Mouse (Mus musculus): ENCODE data around the gene Rrp1.
A peak's percentile ranks its signal among the peaks of the same experiment; 100 is the strongest.

Gene Rrp1

DNA sequence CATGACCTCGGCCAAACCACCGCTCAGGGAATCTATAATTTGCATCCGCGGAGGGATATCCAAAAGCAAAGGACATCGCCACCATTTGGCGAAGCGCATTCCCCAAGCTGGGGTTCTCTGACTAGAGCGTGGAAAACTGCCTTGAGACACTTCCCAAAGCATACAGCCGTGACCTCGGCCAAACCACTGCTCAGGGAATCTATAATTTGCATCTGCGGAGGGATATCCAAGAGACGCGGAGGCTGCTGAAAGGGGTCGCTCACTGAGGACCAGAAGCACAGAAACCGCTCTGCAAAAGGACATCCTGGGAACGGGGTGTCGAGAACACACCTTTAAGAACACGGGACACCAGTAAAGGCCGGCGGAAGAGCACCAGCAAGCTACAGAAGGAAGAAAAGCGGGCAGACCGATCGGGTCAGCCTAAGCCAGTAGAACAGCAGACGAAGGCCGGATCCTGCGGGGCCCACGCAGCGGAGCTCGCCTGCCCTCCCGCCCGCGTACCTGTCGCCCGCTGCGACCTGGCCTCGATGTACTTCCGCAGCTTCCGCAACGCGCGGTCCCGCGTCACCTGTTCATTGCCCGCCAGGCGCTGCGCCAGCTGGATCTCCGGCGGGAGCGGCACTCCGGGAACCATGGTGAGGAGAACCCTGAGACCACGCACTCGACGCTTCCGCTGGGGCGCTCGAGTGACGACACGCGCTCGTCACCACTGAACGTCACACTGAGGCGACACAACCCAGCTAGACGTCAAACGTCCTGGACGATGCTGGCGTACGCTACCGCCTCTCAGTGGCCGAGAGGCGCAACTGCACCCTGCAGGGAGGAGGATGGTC, at the start of gene Rrp1:
Rrp1 (minus strand) TSS at position 725 of the 833 bp plus-strand sequence.
- DNase-seq, result peak; percentile 91

DNA sequence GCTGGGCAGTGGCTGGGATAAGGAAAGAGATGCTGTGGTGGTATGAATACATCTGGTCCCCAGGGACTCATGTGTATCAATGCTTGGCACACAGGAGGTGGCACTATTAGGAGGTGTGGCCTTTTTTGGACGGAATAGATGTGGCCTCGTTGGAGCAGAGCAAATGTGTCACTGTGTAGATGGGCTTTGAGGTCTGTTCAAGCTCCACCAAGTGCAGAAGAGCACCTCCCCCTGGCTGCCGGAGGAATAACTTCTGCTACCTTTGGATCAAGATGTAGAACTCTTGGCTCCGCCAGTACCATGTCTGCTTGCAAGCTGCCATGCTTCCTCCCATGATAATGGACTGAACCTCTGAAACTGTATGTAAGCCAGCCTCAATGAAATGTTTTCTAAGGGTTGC, 48.9 kb upstream of the Rrp1 start:
- DNase-seq, result no peak

DNA sequence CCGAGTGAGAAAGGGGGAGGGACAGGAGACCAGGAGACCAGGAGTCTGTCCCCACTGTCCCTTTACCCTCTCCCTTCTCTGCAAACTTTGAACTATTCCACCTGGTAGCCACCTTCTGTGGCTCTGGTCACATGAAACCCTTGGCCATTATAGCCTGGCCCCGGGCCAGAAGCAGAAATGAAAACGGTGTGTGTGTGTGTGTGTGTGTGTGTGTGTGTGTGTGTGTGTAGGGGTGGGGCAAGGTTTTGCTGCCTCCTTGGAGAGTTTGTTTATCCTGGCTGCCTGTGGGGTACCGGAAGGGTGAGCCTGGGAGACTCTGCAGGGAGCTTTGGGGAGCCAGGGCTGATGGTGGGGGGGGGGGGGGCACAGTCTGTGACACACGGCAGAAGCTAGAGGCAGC, 47.6 kb upstream of the Rrp1 start:
- no peak for DNase-seq

DNA sequence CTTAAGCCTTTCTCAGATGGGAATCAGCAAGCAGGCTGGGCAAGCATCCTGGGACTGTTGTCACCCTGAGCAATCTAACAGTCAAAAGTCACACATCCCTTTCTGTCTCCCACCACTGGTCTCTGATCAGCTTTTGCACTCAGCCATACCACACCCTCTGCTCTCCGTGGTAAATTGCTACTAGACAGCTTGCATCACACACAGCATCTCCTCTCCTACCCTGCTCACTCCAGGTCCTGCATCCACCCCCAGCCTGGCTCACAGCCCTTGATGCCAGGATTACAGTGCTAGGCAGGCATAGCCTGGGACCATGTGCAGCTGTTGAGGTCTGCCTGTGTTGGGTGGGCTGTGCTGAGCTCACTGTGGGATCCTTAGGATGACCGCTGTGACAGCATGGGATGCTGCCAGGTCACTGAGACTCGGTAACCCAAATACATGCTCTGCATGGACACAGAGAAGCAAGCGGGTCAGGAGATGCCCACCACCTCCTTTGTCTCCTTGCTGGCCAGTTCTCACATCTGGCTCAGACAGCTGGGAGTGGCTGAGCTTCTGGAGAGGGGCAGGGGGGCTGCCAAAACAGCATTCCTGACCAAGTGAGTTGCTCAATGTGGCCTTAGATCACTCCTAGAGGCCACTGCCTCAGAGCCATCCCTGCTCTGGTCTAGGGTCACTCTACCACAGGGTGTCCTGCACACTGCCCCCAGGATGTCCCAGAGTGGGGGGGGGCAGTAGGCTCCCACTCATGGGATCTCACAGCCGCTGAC, 45.7 kb upstream of the Rrp1 start:
- DNase-seq, result no peak

DNA sequence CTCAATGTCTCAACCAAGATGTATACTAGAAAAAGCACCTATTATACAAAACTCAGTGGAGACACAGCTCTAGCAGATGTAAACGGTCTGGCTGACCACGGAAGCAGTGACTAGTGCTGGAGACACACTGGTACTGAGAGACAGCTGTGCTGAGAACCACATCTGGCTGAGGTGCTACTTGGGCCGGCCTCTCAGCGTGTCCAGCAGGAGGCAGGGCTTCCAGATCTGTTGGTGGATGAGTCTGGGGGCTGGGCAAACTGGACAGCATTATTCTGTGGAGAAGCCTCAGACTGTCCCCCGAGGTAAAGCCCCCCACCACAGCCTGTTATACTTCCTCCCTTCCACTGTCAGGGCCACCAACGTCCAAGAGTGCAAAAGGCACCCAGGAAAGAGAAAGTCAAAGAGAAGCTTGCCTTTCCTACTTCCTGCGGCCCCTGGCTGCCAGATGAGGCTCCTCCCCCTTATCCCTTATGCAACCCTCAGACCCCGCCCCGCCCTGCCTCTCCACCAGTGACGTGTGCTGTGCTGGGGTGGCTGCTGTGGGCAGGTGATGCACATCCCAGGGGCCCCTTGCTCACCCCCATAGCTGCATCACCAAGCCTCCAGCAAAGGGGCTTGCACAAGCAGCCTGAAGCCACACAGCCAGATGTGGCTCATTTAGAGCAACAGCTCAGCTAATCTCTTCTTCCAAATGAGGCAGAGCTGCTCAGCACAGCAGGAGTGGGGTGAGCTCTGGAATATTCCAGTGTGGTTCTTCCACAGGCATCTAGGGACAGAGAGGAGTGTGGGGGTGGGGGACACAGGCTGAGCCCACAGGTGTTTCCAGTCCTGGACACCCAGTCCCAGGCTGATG, 44.9 kb upstream of the Rrp1 start:
- DNase-seq, result peak; percentile 71

DNA sequence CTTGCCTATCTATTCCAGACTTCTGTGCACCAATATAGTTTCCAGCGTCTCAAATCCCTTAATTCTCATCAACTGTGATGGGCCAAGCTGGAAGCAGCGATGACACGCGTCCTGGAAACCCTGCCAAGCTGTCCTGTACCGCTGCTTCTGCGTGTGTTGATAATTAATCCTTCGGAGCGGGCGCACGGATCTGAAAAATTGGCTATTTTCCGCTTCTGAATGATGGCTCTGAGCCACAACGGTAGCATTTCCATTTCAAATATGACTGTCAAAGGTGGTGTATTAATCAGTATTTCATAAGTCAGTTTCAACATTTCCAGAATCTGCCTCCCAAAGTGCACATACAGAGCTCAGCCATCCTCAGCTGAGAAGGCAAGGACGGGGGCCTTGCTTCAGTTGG, 43.9 kb upstream of the Rrp1 start:
- DNase-seq, result no peak

DNA sequence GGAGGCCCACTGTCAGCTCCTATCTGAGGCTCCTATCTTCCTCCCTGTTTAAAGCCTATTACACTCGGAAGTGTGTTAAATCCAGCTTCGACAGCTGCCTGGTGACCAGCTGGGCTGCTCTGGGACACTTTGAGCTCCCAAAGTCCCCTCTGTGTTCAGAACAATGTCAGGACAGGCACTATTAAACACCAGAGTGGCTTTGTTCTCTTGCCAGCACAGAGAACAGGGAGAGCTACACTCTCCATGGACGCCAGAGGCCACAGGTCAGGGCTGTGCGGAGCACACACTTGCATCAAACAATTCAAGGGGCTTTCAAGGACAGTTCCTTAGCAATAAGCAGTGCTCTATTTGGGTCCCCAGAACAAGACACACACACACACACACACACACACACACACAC, 39.8 kb upstream of the Rrp1 start:
- DNase-seq, result no peak

DNA sequence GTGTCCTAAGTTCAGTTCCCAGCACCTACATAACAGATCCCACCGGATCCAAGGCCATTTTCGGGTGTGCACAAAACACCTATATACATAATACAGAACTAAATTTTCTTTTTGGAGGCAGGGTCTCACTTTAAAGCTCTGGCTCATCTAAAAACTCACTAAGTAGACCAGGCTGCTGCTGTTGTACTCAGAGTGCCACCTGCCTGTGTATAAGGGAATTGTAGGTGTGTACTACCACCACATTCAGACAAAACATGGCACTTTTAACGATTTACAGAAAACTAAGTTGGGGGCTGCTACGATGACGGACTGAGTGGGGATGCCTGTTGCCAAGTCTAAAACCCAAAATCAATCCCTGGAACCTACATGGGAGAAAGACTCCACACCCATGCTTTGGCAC, 37.9 kb upstream of the Rrp1 start:
- DNase-seq, result no peak

DNA sequence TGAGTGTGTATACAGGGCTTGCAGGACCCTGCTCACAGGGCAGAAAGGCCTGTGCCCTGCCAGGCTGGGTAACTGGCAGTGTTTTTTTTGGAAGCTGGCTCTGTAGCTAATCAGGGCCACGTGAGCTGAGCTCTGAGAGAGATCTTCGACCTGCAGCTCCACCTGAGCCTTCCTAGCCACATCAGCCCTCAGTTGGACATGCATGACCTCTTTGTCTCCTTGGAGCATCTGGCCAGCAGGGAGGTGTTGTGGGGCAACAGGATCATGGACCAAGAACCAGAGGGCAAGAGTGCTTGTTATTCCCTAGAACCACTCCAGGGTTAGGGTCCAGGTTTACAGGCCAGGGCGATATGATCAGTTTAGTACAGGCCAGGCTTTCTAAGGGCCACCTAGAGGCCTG, 34.6 kb upstream of the Rrp1 start:
- no peak for DNase-seq

DNA sequence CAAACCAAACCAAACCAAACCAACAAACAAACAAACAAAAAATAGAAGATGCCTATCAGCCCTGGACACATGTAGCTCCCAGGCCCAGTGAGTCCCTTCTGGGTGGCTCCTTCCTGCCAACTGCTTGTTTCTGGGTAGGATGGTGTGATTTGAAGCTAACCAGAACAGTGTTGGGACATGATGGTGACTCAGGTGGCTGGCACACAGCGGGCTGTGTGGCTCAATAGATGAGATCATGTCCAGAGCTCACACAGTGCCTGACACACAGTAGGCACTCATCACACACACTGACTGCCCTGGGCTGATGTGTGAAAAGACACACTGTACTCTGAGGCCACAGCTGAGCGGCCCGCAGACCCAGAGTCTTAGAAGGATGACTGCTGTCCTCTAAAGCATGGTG, 33.4 kb upstream of the Rrp1 start:
- no peak for DNase-seq

DNA sequence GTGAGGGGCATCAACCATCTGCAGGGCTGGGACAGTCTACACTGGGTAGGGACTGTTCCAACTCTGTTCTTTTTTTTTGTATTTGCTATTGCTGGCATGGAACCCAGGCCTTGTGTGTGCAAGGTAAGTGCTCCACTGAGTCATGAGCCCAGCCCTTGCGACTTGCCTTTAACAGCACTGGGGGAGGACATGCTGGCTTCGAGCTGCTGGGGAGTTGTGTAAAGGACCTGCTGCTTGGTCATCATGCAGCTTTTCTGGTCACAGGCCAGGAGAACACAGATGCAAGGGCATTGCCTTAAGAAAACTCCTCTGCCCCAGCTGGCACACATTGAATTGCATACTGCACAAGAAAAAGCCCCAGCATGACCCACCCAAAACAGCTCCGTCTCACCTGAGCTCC, 29.4 kb upstream of the Rrp1 start:
- DNase-seq, result no peak

DNA sequence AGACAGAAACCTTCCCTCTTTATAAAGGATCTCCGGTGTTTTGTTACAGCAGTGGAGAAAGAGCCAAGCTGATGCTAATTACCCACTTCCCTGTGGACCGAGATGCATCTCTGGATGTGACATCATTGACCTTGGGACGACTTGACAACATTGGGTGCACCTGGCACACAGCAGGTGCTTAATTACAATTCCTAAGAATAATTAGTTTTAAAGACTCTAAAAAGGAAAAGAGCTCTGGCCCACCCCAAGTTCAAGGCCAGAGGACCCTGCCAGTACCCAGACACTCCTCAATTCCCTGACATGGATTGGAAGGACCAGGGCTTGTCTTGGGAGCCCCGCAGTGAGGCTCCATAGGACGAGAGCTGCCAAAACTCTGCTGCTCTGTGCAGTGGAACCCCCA, 28.8 kb upstream of the Rrp1 start:
- DNase-seq, result no peak

DNA sequence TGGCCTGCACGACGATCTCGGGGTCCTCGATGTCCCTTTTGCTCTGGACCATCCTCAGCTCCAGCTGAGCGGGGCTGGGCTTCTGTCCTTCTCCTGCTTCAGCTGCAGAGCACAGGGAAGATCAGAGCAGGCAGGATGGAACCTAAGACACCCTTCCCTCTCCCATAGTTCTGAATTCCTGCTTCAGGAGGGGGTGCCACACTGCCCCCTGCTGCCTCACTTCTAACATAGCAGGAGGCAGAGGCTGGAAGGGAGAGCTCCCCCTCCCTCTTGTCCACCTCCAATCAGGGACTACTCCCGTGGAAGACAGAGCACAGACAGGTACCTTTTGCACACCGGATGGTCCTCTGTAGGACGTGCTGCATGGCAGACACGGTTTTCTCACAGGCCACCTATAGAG, 28.0 kb upstream of the Rrp1 start:
- DNase-seq, result peak; percentile 29

DNA sequence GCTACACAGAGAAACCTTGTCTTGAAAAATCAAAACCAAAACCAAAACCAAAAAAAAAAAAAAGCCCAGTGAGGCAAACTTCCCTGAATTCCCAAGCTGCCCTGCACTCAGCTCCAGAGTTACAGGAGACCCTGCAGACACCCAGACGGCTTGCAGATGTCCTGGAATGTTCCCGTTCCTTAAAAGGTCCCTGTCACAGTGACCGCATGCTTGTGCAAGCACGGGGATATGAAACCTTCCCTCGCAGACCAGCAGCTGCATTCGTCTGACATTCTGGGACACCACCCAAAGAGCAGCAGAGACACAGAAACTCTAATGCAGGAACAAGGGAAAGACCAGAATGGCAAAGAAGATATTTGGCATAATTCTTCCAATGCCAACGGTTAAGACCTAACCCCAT, 27.1 kb upstream of the Rrp1 start:
- no peak for DNase-seq

DNA sequence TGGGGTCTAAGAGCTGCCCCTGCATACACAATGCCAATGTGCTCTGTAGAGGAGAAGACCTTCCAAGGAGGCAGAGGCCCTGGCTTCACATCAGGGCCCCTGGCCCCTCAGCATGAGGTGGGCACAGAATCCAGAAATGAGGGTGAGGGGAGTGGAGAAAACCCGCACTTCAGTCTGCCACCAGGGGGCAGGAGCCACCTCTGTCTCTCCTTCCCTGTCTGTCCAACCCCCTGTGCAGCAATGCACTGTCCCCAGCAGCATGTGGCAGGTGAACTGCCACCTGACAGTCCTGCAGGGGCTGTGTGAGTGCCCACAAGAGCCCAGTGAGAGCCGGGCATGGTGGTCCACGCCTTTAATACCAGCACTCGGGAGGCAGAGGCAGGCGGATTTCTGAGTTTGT, 26.7 kb upstream of the Rrp1 start:
- peak; percentile 21 for DNase-seq

DNA sequence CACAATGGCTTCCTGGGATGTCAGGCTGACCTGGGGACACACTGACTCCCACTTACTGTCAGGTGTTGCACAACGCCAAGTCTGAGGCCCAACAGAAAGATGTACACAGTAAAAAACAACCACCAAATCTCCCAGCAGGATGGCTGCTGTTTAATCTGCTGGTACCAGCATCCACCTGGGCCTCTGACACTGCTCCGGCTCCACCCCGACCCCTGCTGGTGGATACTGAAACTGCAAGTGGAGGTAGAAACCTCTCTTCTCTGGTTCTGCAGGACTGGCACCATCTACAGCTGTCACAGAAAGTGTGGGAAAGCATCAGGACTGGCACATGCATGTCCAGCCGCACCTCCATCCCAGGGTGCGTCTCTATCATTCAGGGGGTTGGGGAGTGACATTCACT, 25.3 kb upstream of the Rrp1 start:
- peak; percentile 79 for DNase-seq

DNA sequence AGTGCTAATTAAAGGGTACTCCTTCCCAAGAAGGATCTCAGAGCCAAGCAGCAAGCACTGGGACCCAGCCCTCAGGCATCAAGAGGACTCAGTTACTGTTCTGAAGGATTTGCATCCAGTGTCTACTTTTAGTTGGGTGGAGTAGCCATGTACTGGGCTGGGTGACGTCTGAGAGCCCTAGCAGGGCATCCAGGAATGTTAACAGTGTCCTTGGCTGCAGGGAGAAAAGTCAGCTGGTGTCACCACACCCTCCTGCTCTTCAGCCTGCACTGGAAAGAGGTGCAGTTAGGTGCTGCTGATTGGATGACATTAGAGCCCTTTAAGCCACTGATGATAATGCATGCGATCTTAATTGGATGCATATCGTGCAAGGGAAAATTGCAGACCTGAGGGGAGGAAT, 20.0 kb upstream of the Rrp1 start:
- no peak for DNase-seq

DNA sequence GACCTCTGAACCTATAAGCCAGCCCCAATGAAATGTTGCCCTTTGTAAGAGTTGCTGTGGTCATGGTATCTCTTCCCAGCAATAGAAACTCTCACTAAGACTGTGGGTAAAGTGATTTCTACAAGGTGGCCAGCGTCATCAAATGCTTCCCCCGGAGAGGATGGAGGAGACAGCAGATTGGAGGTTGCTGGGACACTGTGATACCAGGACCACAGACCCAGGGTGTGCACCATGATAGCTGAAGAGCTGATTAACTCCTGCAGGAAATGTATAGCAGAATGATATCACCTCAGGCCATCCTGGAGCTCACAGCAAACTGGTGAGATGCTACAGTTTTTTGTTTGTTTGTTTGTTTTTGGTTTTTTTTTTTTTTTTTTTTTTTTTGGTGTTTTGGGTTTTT, 16.9 kb upstream of the Rrp1 start:
- DNase-seq, result no peak

DNA sequence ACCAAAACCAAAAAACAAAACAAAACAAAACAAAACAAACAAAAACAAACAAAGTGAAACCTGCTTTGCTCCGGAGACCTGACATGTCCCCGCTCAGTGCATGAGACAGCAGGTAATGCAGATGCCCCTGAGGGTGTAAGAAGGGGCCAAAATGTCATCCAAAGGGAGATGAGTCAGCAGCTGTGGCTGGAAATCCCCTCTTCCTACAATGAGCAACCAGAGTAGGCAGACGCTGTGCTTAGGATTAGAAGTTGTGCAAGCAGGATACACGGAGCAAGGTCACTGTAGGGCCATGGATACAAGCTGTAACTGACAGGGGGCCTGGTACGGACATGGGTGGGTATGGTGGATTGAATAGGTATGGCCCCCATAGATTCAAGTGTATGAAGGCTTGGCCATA, 16.3 kb upstream of the Rrp1 start:
- DNase-seq, result no peak

DNA sequence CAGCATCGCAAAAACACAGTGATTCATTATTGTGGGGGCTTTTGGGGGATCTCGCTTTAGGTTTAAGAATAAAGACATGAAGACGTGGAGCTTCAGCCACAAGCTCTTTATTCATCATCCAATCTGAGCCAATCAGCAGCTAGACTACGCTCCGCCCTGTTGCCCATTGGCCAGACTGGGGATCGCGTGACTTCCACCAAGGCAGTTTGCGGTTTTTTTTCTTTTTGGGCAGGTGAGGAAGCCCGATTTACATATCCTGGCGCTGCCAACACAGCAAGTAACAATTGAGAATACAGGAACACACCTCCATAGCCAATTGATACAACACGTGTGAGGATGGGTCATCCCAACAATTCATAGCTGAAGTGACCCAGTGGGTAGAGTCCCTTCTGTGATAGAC, 15.2 kb upstream of the Rrp1 start:
- no peak for DNase-seq

DNA sequence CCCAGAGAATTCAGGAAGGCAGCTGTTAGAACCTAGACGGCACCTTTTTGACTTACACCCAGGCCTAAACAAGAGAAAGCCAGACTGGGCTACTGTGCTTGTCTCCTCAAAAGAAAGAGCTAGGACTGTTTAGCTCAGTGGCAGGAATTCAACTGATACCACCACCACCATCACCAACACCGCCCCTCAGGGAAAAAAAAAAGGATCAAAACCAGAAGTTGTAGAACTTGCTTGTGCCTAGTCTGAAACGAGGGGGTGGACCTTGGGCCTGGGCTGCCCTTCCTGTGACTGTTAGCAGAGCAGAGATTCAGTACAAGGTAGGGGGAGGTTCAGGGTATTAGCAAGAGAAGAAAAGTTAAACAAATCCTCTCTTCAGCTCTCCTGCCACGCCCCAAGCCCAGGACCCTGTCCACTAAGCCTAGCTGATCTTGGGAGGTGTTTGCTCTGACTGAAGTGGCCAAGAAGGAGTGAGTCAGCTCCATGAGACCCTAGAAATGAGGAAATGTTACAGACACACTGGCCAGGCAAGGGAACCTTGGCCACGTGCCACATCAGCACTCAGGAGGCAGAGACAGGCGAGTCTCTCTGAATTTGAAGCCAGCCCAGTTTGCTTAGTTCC, 13.4 kb upstream of the Rrp1 start:
- no peak for DNase-seq

DNA sequence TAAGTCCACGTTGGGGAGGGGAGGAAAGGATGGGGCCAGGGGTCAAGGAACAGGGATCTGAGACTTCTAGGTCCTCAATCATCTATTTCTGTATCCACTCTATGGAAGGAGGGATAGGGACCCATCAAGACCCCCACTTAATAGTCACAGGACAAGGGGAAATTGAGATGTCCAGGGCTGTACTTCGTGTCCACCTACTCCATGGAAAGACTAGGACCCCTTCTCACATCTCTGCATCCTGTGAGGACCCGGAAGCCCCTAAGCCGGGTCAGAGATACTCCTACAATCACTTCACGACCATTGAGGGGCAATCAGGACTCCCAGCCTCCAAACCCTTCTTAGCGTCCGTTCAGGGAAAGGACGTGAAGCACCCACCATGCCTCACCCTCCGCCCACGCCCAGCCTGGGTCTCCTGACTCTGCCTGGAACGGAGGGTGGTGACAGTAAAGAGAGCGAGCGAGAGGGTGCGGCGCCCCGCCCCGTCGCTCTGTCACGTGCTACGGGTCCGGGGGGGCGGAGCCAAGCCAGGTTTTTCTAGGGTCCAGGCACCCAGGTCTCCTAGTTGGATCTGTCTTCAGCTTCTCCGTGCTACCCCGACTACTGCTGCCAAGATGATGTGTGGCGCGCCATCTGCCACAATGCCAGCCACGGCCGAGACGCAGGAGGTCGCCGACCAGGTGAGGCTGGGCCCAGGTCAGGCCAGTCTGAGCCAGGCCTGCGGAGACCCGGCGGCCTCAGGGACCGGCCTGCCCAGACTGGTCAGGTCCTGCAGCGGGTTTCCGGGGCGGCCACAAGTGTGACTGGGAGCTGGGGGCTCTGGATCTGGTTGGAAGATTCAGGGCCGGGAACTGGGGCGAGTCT, 12.6 kb upstream of the Rrp1 start, which contains the start of gene Cstb:
Cstb (plus strand) TSS at position 489 of the 861 bp plus-strand sequence.
- DNase-seq, result peak; percentile 90
